Mouse (Mus musculus) megakaryocyte progenitor cell, adult 5-6 weeks (primary cell): ENCODE measurements at regions not wholly inside any gene's neighbourhood (a gene's known extent, or its start where the extent isn't known, plus 50 kb on each side); places are given as distances from the start of the nearest gene placed in this dataset.

Experiments used
- ATAC-seq: replicated peaks from 2 replicates; pipeline ENCODE4 v1.8.0; 2016; ENCODE audit warnings: mild to moderate bottlenecking, moderate TSS enrichment, inconsistent platforms; ENCODE audit not compliant: poor library complexity

GRCm38 (mm10) chr11:63708412-63708811 lies 213.7 kb downstream of the Hs3st3b1 start:
- no peak for ATAC-seq

- ATAC-seq = no peak
These were observed 209.8 kb downstream of the Hs3st3b1 start for GRCm38 (mm10) chr11:63712053-63712864.

- no peak for ATAC-seq
These were observed 199.8 kb downstream of the Hs3st3b1 start for GRCm38 (mm10) chr11:63722261-63722660.

- ATAC-seq = no peak
These were observed 191.2 kb downstream of the Hs3st3b1 start for GRCm38 (mm10) chr11:63730880-63731279.

GRCm38 (mm10) chr11:63753260-63753659 lies 168.8 kb downstream of the Hs3st3b1 start:
- no peak for ATAC-seq

- ATAC-seq = no peak
These were observed 167.3 kb downstream of the Hs3st3b1 start for GRCm38 (mm10) chr11:63754826-63755225.

- no peak for ATAC-seq
These were observed 163.8 kb downstream of the Hs3st3b1 start for GRCm38 (mm10) chr11:63758313-63758712.

GRCm38 (mm10) chr11:63761561-63761960 lies 160.5 kb downstream of the Hs3st3b1 start:
- no peak for ATAC-seq

- no peak for ATAC-seq
These were observed 154.3 kb downstream of the Hs3st3b1 start for GRCm38 (mm10) chr11:63767631-63768250.

GRCm38 (mm10) chr11:63769738-63770137 lies 152.4 kb downstream of the Hs3st3b1 start:
- no peak for ATAC-seq

- no peak for ATAC-seq
These were observed 146.7 kb downstream of the Hs3st3b1 start for GRCm38 (mm10) chr11:63775382-63775781.

- no peak for ATAC-seq
These were observed 142.7 kb downstream of the Hs3st3b1 start for GRCm38 (mm10) chr11:63779371-63779770.

- no peak for ATAC-seq
These were observed 139.8 kb downstream of the Hs3st3b1 start for GRCm38 (mm10) chr11:63781967-63782915.

- no peak for ATAC-seq
These were observed 136.7 kb downstream of the Hs3st3b1 start for GRCm38 (mm10) chr11:63785281-63785886.

GRCm38 (mm10) chr11:63785965-63786364 lies 136.1 kb downstream of the Hs3st3b1 start:
- ATAC-seq = no peak

- no peak for ATAC-seq
These were observed 132.5 kb downstream of the Hs3st3b1 start for GRCm38 (mm10) chr11:63789473-63790120.

- no peak for ATAC-seq
These were observed 130.9 kb downstream of the Hs3st3b1 start for GRCm38 (mm10) chr11:63791004-63791862.

- no peak for ATAC-seq
These were observed 128.2 kb downstream of the Hs3st3b1 start for GRCm38 (mm10) chr11:63793732-63794503.

GRCm38 (mm10) chr11:63812146-63812545 lies 109.9 kb downstream of the Hs3st3b1 start:
- no peak for ATAC-seq
